Mouse (Mus musculus) midbrain, postnatal 0 days (tissue): ENCODE results near the gene Apol9a. TPM values are rescaled to one million over a fixed set of nuclear protein-coding genes. Genes with fewer than 3 reads are reported as not detected.
"Not testable (repeated sequence)": the region's sequence is repeated elsewhere in the genome, so short reads cannot be mapped to it uniquely, and the experiment has no call there.

Source experiments
- ATAC-seq: fragments of 200-750 bp; cut with Nextera tagmentation; 2 replicates; pipeline ENCODE4 v1.8.0; 2017; ENCODE audit warnings: moderate number of reproducible peaks, mild to moderate bottlenecking, moderate TSS enrichment, moderate library complexity; ENCODE audit not compliant: low FRiP score
- DNase-seq: peaks from one replicate; pipeline ENCODE4 v3.0.0-alpha.2; 2015; ENCODE audit warnings: low spot score
- H3K27ac ChIP-seq: fragments of 300-500 bp; sonication (generic); 2 replicates; pipeline ENCODE4 v1.5.1; 2014; ENCODE audit warnings: low read depth, mild to moderate bottlenecking, low read length, mixed read lengths
- H3K27me3 ChIP-seq: fragments of 300-500 bp; sonication (generic); 2 replicates; pipeline ENCODE4 v1.6.1; 2014; ENCODE audit warnings: low read length, control low read depth, mixed read lengths; ENCODE audit not compliant: insufficient read depth
- H3K36me3 ChIP-seq: fragments of 300-500 bp; sonication (generic); 2 replicates; pipeline ENCODE4 v1.6.1; 2014; ENCODE audit warnings: low read length, control low read depth, mixed read lengths; ENCODE audit not compliant: insufficient read depth
- H3K4me1 ChIP-seq: fragments of 300-500 bp; sonication (generic); 2 replicates; pipeline ENCODE4 v1.6.1; 2014; ENCODE audit warnings: mild to moderate bottlenecking, control low read depth, antibody characterized with exemption, low read length, mixed read lengths; ENCODE audit not compliant: insufficient read depth
- H3K4me2 ChIP-seq: fragments of 300-500 bp; sonication (generic); 2 replicates; pipeline ENCODE4 v1.6.1; 2014; ENCODE audit warnings: low read depth, mild to moderate bottlenecking, low read length, mixed read lengths; ENCODE audit not compliant: poor library complexity, severe bottlenecking
- H3K4me3 ChIP-seq: fragments of 300-500 bp; sonication (generic); 2 replicates; pipeline ENCODE4 v1.5.1; 2014; ENCODE audit warnings: low read depth, mild to moderate bottlenecking, low read length, moderate library complexity
- H3K9ac ChIP-seq: fragments of 300-500 bp; sonication (generic); replicated peaks from 2 replicates; pipeline ENCODE4 v1.6.1; 2014; ENCODE audit warnings: mild to moderate bottlenecking, low read length, moderate library complexity, mixed read lengths; ENCODE audit not compliant: poor library complexity, severe bottlenecking
- H3K9me3 ChIP-seq: fragments of 300-500 bp; sonication (generic); 2 replicates; pipeline ENCODE4 v1.6.1; 2016; ENCODE audit warnings: low read length, control low read depth
- CTCF ChIP-seq: IDR thresholded peaks from 2 replicates; pipeline ENCODE4 v1.5.1; 2016; ENCODE audit warnings: antibody characterized with exemption, mild to moderate bottlenecking
- WGBS: fragments of 180-500 bp; shearing (Covaris S2); extraction: QIAGEN DNeasy Blood & Tissue Kit; methylation state at CpG from one replicate; pipeline ENCODE4 v1.1.7; 2014; 5-methylcytosine and 5-hydroxymethylcytosine counted together
- polyA plus RNA-seq: library from polyadenylated mRNA; unstranded; fragments of >200 nt; fragmentation: Nextera tagmentation; extraction: Ambion mirVana; gene quantifications from 2 replicates; pipeline ENCODE4 v1.2.1, GENCODE M21; 2015
- total RNA-seq: library from RNA; depleted of rRNA; stranded (reverse); fragments of >200 nt; gene quantifications from 2 replicates; pipeline ENCODE4 v1.2.3, GENCODE M21; 2014

Gene Apol9a
- total and polyA plus RNA-seq, 2 experiments from 2014 or later = 0.16 to 0.39 TPM

- peak; percentile 49; the same call in 1 of the 2 replicates for ATAC-seq
- H3K27me3 ChIP-seq, H3K9ac ChIP-seq, H3K36me3 ChIP-seq, H3K27ac ChIP-seq, H3K4me1 ChIP-seq, H3K4me2 ChIP-seq, H3K9me3 ChIP-seq, H3K4me3 ChIP-seq, DNase-seq: not testable (repeated sequence)
- WGBS = 29% methylated on average over 2 of the region's 10 CpGs
Observed at GRCm38 (mm10) chr15:77416655-77417333, 5.9 kb upstream of the Apol9a start.

- not testable (repeated sequence) for H3K4me2 ChIP-seq, ATAC-seq, DNase-seq, H3K27ac ChIP-seq, H3K9me3 ChIP-seq, H3K27me3 ChIP-seq, H3K36me3 ChIP-seq, H3K9ac ChIP-seq, H3K4me1 ChIP-seq, H3K4me3 ChIP-seq
- 84% methylated on average over 2 of the region's 2 CpGs for WGBS
Observed at GRCm38 (mm10) chr15:77415653-77416052, 4.7 kb upstream of the Apol9a start.

GRCm38 (mm10) chr15:77412695-77413094 is 1.8 kb upstream of the Apol9a start:
- TF ChIP-seq CTCF = peak; percentile 53
- H3K36me3 ChIP-seq, H3K9ac ChIP-seq, H3K9me3 ChIP-seq, H3K27me3 ChIP-seq, ATAC-seq, H3K4me1 ChIP-seq, H3K4me3 ChIP-seq, H3K27ac ChIP-seq, DNase-seq, H3K4me2 ChIP-seq: not testable (repeated sequence)
- WGBS = 38% methylated on average over 4 of the region's 4 CpGs

GRCm38 (mm10) chr15:77406370-77406769 is 4.6 kb downstream of the Apol9a start:
- H3K4me3 ChIP-seq, H3K4me2 ChIP-seq, H3K9ac ChIP-seq, H3K27ac ChIP-seq, H3K27me3 ChIP-seq, H3K36me3 ChIP-seq, H3K9me3 ChIP-seq, H3K4me1 ChIP-seq, ATAC-seq: not testable (repeated sequence)
- DNase-seq = peak; percentile 22
- 69% methylated on average over 9 of the region's 10 CpGs for WGBS

- DNase-seq = peak; percentile 16
- not testable (repeated sequence) for H3K4me1 ChIP-seq, H3K27ac ChIP-seq, H3K9me3 ChIP-seq, H3K4me3 ChIP-seq, ATAC-seq, H3K4me2 ChIP-seq, H3K9ac ChIP-seq, H3K27me3 ChIP-seq, H3K36me3 ChIP-seq
- peak; percentile 58 for TF ChIP-seq CTCF
- WGBS = 63% methylated on average over 9 of the region's 9 CpGs
Observed at GRCm38 (mm10) chr15:77399027-77399426, 11.9 kb downstream of the Apol9a start, which contains the start of gene Apol7a. TSS of gene Apol7a (minus strand) at chr15:77399110.

- H3K9ac ChIP-seq, H3K4me2 ChIP-seq, H3K27ac ChIP-seq, ATAC-seq, H3K4me1 ChIP-seq, H3K36me3 ChIP-seq, H3K9me3 ChIP-seq, H3K27me3 ChIP-seq, DNase-seq, H3K4me3 ChIP-seq: not testable (repeated sequence)
- WGBS = 76% methylated on average over 11 of the region's 11 CpGs
Observed at GRCm38 (mm10) chr15:77397450-77398132, 13.3 kb downstream of the Apol9a start.

GRCm38 (mm10) chr15:77393832-77394231 is 17.1 kb downstream of the Apol9a start:
- H3K36me3 ChIP-seq, H3K9ac ChIP-seq, H3K4me3 ChIP-seq, H3K27ac ChIP-seq, ATAC-seq, H3K4me1 ChIP-seq, DNase-seq, H3K9me3 ChIP-seq, H3K27me3 ChIP-seq, H3K4me2 ChIP-seq: not testable (repeated sequence)
- 63% methylated on average over 3 of the region's 3 CpGs for WGBS
